Mouse (Mus musculus) gonadal fat pad, adult 2 months (tissue): ENCODE data around the gene Pde4d. TPM values are rescaled to one million over a fixed set of nuclear protein-coding genes. Genes with fewer than 3 reads are reported as not detected.

Source experiments
- DNase-seq: peaks from one replicate; pipeline ENCODE4 v3.0.0-alpha.2; 2012; ENCODE audit warnings: low read depth
- polyA plus RNA-seq: library from polyadenylated mRNA; depleted of rRNA; stranded (reverse); fragments of >200 nt; gene quantifications from 2 replicates; pipeline ENCODE4 v1.2.3, GENCODE M21; 2012

Pde4d gene
- polyA plus RNA-seq, 1 experiment, result 10.0 TPM

DNA sequence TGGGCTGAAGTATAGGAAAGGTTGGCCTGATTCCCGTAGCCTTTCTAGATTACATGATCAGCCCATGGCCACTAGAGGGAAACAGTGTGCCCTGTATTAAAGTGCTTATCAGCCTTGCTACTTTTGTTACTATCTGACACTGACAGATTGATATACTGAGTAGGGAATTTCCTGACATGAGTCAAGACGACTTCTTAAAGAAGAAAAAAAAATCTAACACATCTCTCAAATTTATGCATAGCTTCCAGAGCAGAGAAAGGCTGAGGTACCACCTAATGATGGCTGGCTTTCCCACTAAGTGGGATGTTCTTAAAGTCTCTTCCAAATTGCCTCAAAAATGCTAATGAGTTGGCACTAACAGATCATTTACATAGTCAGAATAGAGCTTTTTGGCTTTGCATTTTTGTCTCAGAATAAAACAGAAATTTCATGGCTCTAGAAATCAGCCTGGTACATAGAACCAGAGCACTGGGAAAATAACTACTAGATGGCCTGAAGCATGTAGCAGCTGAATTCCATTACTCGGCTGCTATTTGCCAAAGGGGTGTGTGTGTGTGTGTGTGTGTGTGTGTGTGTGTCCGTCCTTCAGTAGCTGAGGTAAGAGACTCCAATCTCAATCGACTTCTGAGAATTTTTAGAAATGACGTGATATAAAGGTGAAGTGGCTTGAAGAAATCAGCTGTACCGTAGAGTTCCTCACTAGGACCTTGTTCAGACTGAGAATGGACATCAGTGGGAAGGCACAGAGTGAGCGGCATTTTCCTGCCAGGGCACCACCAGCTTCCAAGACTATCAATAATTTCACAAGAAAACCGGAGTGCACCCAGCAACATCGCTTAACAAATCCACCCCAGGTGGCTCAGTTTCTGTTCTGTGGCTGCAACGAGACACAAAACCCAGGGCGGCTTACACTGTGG lies 1108.9 kb downstream of the Pde4d start:
- DNase-seq, result no peak

DNA sequence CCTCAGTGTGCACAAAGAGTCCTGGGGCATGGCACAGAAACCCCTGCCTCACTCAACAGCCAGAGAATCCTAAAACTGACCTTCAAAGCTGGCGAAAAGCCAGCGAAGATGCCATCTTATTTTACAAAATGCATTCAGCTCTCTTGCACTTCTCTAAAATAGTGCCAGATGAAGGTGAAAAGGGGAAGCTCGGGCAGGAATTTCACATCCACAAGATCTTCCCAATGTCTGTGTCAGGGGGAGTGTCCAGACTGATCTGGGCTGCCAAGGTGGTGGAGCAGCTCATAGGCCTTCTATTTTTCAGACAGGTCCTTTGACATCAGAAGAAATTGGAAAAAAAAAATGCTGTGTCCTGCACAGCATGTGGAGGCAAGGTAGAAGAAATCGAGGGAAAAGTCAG lies 1110.5 kb downstream of the Pde4d start:
- no peak for DNase-seq

DNA sequence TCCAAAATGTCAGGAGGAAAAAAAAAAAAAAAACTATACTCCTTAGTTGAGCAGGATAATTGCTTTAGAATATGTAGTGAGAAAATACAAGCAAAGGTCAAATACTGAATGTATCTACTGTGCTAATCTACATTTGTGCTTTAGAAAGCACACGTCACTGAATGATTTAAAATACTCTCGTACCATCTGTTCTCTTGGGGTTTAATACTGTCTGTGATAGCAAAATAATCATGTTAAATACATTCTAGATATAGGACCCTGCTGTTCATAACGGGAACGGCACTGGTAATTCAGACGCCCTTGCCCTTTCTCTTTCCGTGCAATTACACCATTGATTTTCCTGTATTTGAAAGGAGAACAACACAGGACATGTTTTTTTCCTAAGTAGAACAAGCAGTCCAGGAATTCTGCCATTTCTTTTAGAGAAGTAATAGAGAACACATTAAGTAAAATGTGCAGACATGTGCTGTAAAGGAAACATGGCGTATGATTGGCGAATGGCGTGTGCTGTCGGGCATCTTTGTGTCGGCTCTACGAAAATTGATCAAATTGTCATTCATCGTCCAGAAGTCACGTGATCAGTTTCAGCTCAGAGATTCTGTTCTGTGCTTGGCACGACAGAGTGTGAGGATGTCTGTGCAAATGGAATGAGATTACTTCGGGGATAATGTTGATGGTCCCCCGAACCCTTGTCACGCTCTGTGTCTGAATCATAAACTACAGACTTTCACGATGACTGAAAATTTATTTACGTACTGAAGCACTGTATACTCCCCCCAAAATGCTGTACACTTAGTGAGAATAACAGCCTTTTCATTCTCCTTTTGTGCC lies 1119.1 kb downstream of the Pde4d start:
- no peak for DNase-seq

DNA sequence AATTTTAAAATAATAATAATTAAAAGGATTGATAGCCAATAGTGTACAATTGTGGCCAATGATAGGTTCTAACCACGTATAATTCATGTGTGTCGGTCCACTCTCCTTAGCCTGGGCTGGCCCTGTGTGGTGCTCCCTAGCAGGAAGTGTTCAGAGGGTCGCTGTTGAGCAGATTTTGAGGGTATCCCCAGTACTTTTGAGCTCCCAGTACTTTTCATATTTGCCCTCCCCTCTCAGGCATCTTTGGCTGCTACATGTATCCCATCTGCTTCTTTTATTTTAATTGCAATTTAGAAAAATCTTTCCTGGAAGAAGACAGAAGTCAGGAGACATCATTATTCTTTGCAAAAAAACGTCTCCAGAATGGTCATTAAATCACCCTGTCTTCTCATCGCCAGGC lies 1119.7 kb downstream of the Pde4d start:
- no peak for DNase-seq

DNA sequence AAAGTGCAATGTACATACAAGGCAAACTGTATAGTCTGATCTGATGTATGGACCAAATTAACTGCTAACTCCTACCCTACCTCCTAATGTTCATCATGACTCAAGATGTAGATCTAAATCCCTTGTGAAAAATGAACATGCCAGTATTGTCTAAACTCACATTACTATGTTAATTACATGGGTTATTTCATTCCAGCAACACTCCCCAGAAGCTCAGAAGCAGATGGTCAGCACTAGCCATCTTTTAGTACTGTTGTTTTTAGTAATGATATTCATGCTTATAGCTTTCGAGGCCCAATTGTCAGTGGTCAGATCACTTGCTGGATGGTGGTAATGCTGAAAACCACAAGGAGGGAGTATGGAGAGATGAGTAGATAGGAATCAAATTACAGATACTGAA lies 1127.0 kb downstream of the Pde4d start:
- DNase-seq, result no peak

DNA sequence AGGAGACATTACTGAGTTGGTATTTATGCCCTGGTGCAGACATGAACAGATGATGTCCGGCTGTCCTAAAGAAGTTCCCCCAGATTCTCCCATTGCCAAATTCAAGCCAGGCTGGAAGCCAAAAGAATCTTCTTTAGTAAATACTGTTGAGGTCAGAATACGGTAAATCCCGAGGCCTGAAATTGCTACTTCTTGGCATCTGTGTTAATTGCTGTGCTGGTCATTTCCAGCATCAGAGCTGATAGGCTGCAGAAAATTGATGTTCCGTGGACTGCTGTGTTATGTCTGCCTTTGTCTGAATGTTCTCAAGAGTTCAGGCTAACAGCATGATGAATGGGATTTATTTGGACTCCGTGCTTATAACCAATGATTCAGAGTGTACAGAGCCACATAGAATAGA lies 1127.7 kb downstream of the Pde4d start:
- no peak for DNase-seq

DNA sequence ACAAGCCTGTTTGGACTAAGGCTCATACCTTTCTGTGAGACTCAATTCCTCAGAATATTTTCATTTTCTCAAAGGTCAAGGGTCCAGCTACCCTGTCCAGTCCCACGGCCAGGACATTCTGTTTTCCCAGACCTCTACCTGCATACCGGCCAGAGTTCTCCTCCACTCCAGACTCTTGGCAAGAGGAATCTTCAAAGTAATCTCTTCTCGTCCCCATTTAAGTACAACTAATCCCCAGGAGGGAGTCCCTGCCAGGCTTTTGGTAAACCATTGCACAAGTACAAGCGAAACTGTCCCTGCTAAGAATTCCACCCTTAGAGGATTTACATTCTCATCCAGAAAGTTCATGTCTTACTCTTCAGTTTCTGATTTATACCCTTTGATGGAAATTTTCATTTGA lies 1128.2 kb downstream of the Pde4d start:
- peak; percentile 56 for DNase-seq

DNA sequence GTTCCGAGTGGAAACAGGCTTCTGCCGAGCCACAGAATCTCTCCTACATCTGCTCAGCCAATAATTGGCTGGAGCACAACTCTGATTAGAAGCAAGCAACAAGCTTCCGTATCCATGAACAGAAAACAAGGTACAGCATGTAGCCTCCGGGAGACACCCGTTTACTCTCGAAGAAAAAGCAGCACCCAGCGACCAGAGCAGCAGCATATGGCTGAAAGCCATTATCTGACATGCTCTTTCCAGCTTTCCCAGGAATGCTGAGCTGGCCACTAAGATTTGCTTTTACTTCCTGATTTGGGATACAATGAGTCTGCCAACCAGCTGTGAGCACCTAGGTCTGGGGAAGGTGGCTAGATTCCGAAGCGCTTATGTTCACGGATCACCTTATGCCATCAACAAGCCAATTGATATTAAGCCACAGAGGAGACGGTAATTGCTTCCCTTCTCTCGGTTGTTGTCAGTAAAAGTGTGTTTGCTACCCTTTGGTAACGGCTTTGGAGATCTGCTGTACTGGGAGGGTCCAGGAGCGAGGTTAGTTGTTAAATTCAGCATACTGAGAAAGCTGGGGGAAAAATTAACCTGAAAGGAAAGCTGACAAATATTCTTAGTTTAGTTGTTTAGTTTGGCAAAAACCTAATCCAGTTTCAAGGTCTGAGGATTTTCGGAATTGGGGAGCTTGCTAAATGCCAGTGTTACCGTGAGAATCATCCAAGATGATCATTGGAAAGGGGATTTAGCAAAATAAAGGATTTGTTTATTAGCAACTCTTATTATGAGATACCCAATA lies 1131.7 kb downstream of the Pde4d start:
- no peak for DNase-seq

DNA sequence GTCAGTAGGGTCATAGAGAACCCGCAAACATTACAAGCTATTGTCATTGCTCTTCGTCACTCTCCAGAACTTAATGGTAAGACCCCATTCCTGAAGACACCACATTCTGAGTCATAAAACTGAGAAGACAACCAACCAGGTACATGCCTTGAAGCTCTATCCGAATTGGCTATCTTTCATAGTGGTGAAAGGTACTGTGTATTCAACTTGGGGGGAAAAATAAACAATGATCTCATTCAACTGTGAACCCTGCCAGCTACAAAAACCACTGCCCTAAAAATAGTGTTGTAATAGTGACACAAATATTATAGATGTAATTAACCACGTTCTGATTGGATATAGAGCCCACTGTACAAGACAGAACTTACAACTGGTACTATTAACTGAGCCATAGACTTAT lies 1140.3 kb downstream of the Pde4d start:
- DNase-seq, result no peak

DNA sequence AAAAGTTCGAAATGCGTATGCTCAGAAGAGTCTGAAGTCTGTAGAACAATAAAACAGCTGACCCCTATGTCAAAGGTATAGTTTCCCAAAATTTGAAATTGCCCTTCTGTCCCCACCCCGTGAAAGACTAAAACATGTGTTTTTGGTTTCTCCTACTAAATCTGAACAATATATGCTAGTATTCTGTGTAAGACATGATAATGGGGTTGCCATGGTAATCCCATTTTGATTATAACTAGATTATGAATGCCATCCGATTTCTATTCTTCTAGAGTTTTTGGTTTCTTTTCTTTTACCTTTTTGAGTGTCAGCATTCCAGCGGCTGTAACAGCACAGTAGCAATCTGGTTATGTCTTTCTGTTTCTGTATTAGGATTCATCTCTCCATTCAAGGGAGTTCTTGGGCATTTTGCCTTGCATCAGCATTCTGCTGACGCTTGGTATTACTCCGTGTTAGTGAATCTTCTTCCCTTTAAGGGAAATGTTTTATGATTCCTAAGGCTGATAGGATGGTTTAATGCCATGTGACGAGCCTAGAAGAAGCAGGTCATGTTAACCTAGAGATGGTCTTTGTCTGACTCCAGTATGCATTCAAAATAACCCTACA lies 1142.5 kb downstream of the Pde4d start:
- DNase-seq, result no peak

DNA sequence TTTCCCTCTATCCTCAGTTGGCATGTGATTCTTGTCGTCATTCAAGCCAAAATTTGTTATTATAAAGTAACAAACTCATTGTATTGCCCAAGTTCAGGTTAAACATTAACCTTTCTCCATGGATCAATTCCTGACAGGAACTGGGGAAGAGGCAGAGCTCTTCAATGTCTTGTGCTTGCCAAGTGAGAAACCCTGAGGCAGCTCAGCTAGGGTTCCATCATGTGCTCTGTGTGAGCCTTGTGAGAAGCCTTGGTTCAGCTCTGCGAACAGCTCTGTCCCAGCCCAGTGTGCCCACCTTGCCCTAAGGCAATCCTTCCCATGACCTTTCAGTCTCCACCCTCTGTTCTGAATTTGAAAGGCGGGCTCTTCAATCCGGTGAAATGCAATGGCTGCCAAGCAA lies 1150.0 kb downstream of the Pde4d start:
- DNase-seq, result no peak

DNA sequence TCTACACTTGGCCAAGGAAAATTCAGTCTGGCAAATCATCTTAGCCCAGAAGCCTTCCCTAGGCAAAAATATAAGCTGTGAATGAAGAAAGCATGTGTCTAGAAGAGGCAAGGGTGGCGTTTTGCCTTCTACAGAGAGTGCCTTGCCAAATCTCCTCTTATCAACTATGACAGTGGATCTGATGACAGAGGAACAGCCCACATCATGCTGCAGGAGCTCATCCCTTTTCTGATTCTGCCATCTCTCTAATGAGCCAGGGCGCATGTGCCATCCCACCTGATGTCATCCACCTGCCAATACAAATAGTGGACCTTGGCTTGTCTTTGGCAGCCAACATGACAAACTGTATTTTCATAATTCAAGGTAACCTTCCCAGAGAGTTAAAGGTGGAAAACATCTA lies 1154.3 kb downstream of the Pde4d start:
- no peak for DNase-seq

DNA sequence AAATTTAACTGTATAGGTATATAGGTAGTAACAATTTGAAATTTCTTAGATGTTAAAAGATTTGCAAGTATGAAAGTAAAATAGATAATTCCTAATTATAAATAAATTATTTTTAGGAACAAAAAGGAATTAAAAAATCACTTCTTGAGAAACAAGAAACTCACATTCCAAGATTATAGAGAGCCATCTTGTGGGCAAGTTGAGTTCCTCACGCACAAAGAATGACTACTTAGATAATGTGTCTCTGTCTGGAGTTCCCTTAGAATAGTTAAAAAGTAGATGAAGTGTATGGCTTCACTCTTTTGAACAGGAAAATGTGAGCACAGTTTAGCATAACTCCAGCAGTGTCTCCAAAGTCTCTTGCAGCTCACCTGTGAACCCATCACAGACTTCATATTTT lies 1155.4 kb downstream of the Pde4d start:
- no peak for DNase-seq

DNA sequence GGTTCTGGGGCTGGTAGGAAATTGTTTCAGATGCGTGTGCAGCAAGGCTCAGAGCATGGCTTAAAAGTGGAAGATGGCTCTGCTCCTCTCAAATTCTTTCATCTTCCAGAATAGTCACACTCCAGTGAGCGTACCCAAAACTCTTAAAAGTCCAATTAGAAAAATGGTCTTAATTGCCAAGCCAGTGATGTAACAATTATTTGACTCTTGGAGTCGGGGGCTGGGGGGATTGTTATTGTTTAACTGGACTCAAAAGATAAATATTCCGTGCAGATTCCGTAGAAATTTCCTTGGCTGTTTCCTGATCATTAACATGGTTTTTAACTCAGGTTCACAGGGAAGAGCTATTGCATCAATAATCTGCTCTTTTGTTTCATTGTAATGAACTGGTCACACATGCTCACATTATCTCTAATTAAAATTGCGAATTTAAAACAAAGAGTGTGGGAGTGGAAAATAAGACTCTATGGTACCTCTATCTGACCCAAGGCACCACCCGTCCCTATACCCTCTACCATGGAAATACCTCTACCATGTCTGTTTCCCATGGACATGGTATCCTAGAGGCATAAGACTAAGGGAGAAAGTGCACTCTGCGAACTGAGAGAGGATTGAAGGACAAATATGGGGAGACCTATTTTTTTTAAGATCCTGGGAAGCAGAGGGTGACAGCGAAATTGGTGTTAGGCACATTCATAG lies 1159.5 kb downstream of the Pde4d start:
- no peak for DNase-seq

DNA sequence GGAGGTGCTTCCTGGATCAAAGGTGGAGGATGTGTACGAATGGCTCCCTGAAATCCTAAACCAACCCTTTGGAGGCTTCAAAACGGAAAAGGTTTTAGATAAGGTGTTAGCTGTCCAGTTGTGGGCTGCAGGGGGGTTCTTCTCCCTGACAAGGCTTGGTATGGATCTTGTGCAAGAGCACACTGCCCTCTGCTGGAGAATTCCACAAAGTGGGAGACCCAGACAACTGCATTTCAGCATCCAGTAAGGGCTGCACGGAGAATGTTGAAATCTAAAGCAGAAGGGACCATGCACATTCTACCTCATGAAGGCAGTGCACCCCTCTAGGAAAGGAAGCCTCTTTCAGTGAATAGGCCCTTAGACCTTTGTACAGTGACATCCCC lies 1160.0 kb downstream of the Pde4d start:
- DNase-seq, result no peak

DNA sequence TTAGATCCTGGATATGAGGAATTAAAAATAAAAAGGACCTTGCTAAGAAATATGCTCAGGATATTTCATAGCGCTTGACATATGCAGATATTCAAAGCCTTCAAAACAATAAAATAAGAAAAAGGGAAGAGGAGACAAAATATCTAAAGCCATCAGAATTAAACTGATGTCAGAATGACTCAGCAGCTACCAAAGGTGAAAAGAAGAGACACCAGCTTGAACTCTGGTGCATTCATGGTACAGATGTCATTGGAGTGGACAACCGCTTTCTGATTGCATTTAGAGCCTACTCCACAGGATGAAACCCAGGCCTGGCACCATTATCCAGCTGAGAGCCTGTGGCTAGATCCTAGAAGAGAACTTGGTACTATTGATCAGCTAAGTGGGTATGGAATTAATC lies 1161.0 kb downstream of the Pde4d start:
- no peak for DNase-seq

DNA sequence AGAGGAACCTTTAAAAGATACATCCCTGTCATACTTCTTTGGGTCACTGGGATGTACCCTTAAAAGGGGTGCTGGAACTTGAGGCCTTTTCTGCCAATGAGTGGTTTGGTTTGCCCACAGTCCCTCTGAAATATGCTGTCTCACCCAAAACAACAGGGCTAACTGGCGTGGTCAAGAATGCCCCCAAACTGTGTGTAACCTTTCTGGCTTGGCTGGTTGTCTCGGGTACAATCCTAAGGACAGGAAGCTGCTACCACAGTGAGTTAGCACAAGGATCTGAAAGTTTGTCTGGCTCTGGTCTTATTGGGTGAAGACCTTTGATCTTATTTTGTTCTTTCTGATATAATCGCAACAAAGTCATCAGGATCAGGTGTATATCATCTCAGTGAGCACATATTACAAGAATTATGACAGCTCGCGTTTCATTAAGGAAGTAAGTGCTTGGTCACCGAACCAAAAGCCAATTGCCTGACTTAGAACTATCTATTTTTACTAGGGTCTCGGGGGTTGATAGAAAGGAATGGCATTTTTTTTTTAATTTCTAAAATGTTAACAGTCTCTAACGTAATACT lies 1165.6 kb downstream of the Pde4d start:
- DNase-seq, result no peak

DNA sequence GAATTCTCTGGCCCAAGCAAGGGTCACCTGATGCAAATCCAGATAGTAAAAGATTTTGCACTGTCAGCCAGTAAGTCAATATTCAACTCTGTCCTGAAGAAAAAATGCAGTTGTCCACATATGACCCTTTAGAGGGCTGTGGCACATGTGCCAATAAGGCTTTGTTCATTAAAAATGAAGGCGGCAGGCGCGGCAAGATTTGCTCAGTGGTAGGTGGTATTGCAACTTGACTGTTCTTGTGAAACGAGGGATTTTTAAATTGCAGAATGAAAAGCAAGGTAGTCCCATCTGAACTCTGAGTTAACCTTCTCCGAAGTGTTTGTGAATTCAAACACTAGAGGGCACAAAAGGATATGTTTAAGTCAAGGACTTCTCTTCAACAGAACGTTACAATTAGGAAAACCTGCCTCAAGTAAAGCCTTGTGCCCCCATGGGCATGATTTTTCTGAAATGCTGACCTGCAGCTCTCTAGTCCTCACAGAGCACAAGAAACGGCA lies 1166.1 kb downstream of the Pde4d start:
- DNase-seq, result no peak

DNA sequence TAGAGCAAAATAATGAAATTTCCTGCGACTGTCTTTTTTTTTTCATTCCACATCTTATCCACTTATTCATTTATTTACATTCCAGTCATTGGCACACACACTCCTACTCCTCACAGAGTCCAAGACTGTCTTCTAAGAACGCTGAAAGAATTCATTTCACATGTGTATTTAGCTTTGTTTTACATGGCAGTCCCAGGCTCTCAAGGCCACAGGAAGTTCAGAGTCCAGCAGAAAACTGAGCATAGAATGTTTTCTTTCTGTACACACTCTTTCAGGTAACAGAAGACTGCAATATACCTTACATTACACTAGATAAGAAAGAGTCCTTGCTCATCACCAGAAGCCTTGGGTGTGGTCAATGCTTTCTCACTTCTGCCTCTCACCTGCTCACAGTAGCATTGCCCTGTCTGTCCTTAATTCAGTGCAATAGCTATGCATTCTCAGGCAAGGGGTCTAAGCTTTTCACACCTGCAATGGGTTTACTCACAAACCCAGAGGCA lies 1169.5 kb downstream of the Pde4d start:
- no peak for DNase-seq

DNA sequence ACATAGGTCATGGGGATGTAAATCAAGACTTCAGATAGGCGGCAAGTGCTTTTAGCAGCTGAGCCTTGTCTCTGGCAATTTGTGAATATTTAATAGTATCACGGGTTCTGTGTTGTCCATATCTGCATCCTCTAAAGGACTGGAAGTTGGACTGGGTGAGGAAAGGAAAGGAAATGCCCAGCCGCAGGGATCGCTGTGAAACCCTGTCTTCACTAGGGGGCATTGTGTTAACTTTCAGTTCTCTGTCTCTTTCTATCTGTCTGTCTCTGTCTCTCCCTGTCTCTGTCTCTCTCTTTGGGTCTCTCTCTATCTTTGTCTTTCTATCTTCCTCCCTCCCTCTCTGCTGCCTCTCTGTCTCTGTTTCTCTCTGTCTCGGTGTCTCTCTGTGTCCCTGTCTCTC lies 1172.5 kb downstream of the Pde4d start:
- no peak for DNase-seq
